21 mouse cellular contexts compared by ENCODE assay signal in genomic region chr15:4213371-4213770, GRCm38 (mm10).
DNase-seq lines count a peak whose midpoint lies in the region; ATAC-seq and TF ChIP-seq lines count a peak whose summit lies in the region.
"Had no signal": no experiment of that assay in that cellular context is flagged by ENCODE, and none has a peak within 500 bp of the region (broad histone marks: within the 10 kb centered on the region; RNA-seq: fewer than 3 reads in every experiment).

No protein-coding gene starts in this region.

- no peak for TF ChIP-seq EP300 in lung, postnatal 0 days (IDR thresholded peaks at IDR 0.05)

- no peak overlapping the region for H3K9ac ChIP-seq in lung, postnatal 0 days (replicated peaks; ENCODE audit: low read depth)
- H3K9ac ChIP-seq: embryonic facial prominence, embryonic 15.5 days; heart, embryonic 13.5 days; hindbrain, embryonic 15.5 days had no signal

- no peaks in the 10 kb centered on the region for H3K9me3 ChIP-seq in lung, postnatal 0 days (ENCODE audit: low read length)
- H3K9me3 ChIP-seq: embryonic facial prominence, embryonic 15.5 days; forebrain, embryonic 10.5 days; heart, embryonic 13.5 days; hindbrain, embryonic 15.5 days had no signal

- no peak overlapping the region for H3K4me2 ChIP-seq in lung, postnatal 0 days (replicated peaks; ENCODE audit: low read depth, low read length)
- H3K4me2 ChIP-seq: embryonic facial prominence, embryonic 15.5 days; heart, embryonic 13.5 days; hindbrain, embryonic 15.5 days had no signal

- H3K27me3 ChIP-seq in lung, postnatal 0 days (replicated peaks; ENCODE audit: insufficient read depth, low read length): no peaks in the 10 kb centered on the region
- H3K27me3 ChIP-seq: embryonic facial prominence, embryonic 15.5 days; heart, embryonic 13.5 days; hindbrain, embryonic 15.5 days had no signal

- no peaks in the 10 kb centered on the region for H3K4me1 ChIP-seq in lung, postnatal 0 days (ENCODE audit: insufficient read depth, low read depth, low read length)
- H3K4me1 ChIP-seq: embryonic facial prominence, embryonic 15.5 days; heart, embryonic 13.5 days; hindbrain, embryonic 15.5 days had no signal

- no peaks in the 10 kb centered on the region for H3K36me3 ChIP-seq in lung, postnatal 0 days (ENCODE audit: insufficient read depth, low read length)
- H3K36me3 ChIP-seq: embryonic facial prominence, embryonic 15.5 days; forebrain, embryonic 10.5 days; heart, embryonic 13.5 days; hindbrain, embryonic 15.5 days had no signal

- peak; percentile 8 for DNase-seq in cerebellum, adult 11 months
- DNase-seq in adipocyte (ENCODE audit: low spot score): peak; percentile 4
- peak; percentile 31 for DNase-seq in cerebellum, adult 9-10 months
- DNase-seq in thymus, postnatal 25 days: no peak
- DNase-seq in lung, postnatal 0 days (ENCODE audit: low spot score): no peak
- DNase-seq in urinary bladder, postnatal 14 days (ENCODE audit: low spot score): no peak
- DNase-seq: adrenal gland, postnatal 14 days; B cell, adult 2 months; embryo, embryonic 11 days; gastrocnemius, postnatal 36 days; heart, adult 11 months; heart, postnatal 36 days had no signal

- no peak for ATAC-seq in cerebellum, adult (ENCODE audit: insufficient number of reproducible peaks, low FRiP score, low TSS enrichment)
- no peak for ATAC-seq in lung, postnatal 0 days
- ATAC-seq: CD4-positive, CD25-positive, alpha-beta regulatory T cell, adult 4 months; forebrain, embryonic 14.5 days; intestine, postnatal 0 days had no signal

- TF ChIP-seq CTCF in lung, postnatal 0 days (IDR thresholded peaks at IDR 0.05): no peak

- H3K4me3 ChIP-seq in lung, postnatal 0 days (ENCODE audit: low read depth, low read length): no peak overlapping the region
- H3K4me3 ChIP-seq: embryonic facial prominence, embryonic 15.5 days; erythroblast, embryonic 14.5 days; forebrain, embryonic 10.5 days; heart, embryonic 13.5 days; hindbrain, embryonic 15.5 days had no signal

- H3K27ac ChIP-seq in lung, postnatal 0 days (ENCODE audit: low read length): no peak overlapping the region
- H3K27ac ChIP-seq: embryonic facial prominence, embryonic 15.5 days; forebrain, embryonic 10.5 days; heart, embryonic 13.5 days; hindbrain, embryonic 15.5 days had no signal

- WGBS in lung, postnatal 0 days: 61% methylated on average over 3 of the region's 3 CpGs

Comparison
In these comparisons a context has a peak if more than half of its experiments do, and no peak if none do; other contexts are left out.
1. DNase-seq: peak in cerebellum, adult 11 months (single experiment), adipocyte (single experiment) and cerebellum, adult 9-10 months (single experiment); none in thymus, postnatal 25 days (single experiment), lung, postnatal 0 days (single experiment) and urinary bladder, postnatal 14 days (single experiment).